ENCODE assay signal across 27 mouse cellular contexts in the genomic region with DNA sequence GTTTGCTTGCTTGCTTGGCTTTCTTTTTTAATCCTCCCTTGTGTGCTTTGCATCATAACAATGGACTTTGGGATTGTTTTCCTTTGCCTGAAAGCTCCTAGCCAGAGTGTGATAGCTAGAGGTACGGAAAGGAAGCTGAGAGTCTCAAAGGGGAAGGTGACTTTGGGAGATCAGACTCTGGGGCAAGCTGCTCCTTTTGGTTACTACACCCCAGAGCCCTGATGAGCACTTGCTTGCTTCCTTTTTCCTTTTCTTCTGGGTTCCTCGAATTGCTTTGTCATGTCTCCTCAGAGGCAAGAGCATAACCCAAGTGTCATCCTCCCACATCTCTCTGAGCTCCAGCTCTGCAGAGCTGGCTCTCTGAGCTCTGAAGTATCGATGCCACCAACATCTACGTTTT.
"Had no signal": no experiment of that assay in that cellular context is flagged by ENCODE, and none has a peak within 500 bp of the region (broad histone marks: within the 10 kb centered on the region; RNA-seq: fewer than 3 reads in every experiment).

No protein-coding gene starts in this region.

- H3K36me3 ChIP-seq: heart, embryonic 12.5 days; hindbrain, embryonic 10.5 days; hindbrain, embryonic 12.5 days; intestine, embryonic 15.5 days; limb, embryonic 10.5 days; limb, embryonic 12.5 days; liver, embryonic 13.5 days had no signal

- ATAC-seq: forebrain, postnatal 0 days; hindbrain, embryonic 16.5 days; inflammation-experienced regulatory T-cells, adult 6 months; intestine, embryonic 15.5 days; intestine, postnatal 0 days had no signal

- H3K9ac ChIP-seq: forebrain, postnatal 0 days; heart, embryonic 12.5 days; hindbrain, embryonic 12.5 days; hindbrain, embryonic 14.5 days; intestine, embryonic 15.5 days; limb, embryonic 12.5 days; liver, embryonic 13.5 days had no signal

- H3K27ac ChIP-seq: heart, adult 2 months; hindbrain, embryonic 10.5 days; hindbrain, embryonic 12.5 days; hindbrain, embryonic 14.5 days; intestine, embryonic 15.5 days; left cerebral cortex, adult 2 months; limb, embryonic 10.5 days; limb, embryonic 12.5 days; liver, embryonic 13.5 days had no signal

- DNase-seq: forebrain, postnatal 0 days; gastrocnemius, postnatal 14 days; gastrocnemius, postnatal 36 days; heart, adult 2 months; heart, postnatal 10 days; heart, postnatal 4 days; kidney, adult 18-20 months; kidney, adult 8-10 months; kidney, postnatal 10 days; kidney, postnatal 25 days; kidney, postnatal 4 days; layer of hippocampus, adult 9-11 months; layer of hippocampus, postnatal 36 days; liver; liver, embryonic 13.5 days had no signal

- H3K27me3 ChIP-seq: heart, embryonic 12.5 days; hindbrain, embryonic 12.5 days; intestine, embryonic 15.5 days; liver, embryonic 13.5 days had no signal

- H3K4me2 ChIP-seq: heart, embryonic 12.5 days; hindbrain, embryonic 12.5 days; hindbrain, embryonic 14.5 days; intestine, embryonic 15.5 days; limb, embryonic 12.5 days; liver, embryonic 11.5 days; liver, embryonic 13.5 days had no signal

- H3K4me1 ChIP-seq: heart, embryonic 12.5 days; hindbrain, embryonic 10.5 days; liver, embryonic 13.5 days had no signal

- H3K4me3 ChIP-seq: heart, adult 2 months; heart, embryonic 12.5 days; hindbrain, embryonic 10.5 days; hindbrain, embryonic 12.5 days; intestine, embryonic 15.5 days; left cerebral cortex, adult 2 months; limb, embryonic 10.5 days; limb, embryonic 12.5 days; liver, embryonic 13.5 days had no signal

- H3K9me3 ChIP-seq: heart, embryonic 12.5 days; hindbrain, embryonic 10.5 days; hindbrain, embryonic 12.5 days; intestine, embryonic 15.5 days; limb, embryonic 10.5 days; limb, embryonic 12.5 days; liver, embryonic 13.5 days had no signal
